Mouse (Mus musculus) C2C12 (cell line): Measurements from ENCODE around the gene Ccdc77.

Source experiments
- CEBPB ChIP-seq: IDR thresholded peaks from one replicate; pipeline ENCODE4 v1.6.1; 2011; ENCODE audit warnings: low read depth, mild to moderate bottlenecking, control low read depth, moderate library complexity
- CTCF ChIP-seq: IDR thresholded peaks from one replicate; pipeline ENCODE4 v1.5.1; 2011; ENCODE audit not compliant: control insufficient read depth, insufficient read depth, insufficient read length
- FOSL1 ChIP-seq: IDR thresholded peaks from one replicate; pipeline ENCODE4 v1.8.0; 2011; ENCODE audit warnings: mild to moderate bottlenecking, low read length; ENCODE audit not compliant: poor library complexity, insufficient read depth, severe bottlenecking
- MAX ChIP-seq: IDR thresholded peaks from one replicate; pipeline ENCODE4 v1.6.1; 2011; ENCODE audit warnings: mild to moderate bottlenecking, control low read depth
- MYOD1 ChIP-seq: IDR thresholded peaks from one replicate; pipeline ENCODE4 v1.6.1; 2011; ENCODE audit warnings: low read depth; ENCODE audit not compliant: control insufficient read depth, insufficient read length
- MYOG ChIP-seq: IDR thresholded peaks from one replicate; pipeline ENCODE4 v1.6.1; 2011; ENCODE audit not compliant: control insufficient read depth, insufficient read length; ENCODE audit errors: extremely low read depth
- USF1 ChIP-seq: IDR thresholded peaks from one replicate; pipeline ENCODE4 v1.6.1; 2011; ENCODE audit warnings: low read depth, mild to moderate bottlenecking, control low read depth, moderate library complexity

GRCm38 (mm10) chr6:120390054-120390453 lies 25.9 kb upstream of the Ccdc77 start:
- TF ChIP-seq CTCF (no peak), MYOD1 (no peak), MAX (no peak), USF1 (no peak), MYOG (no peak), FOSL1 (no peak), CEBPB (no peak)
